Comparison of ENCODE assay signal across 24 mouse cellular contexts in genomic region chr5:89087916-89088315, GRCm38 (mm10).
DNase-seq lines count a peak whose midpoint lies in the region; ATAC-seq and TF ChIP-seq lines count a peak whose summit lies in the region.
"Had no signal": no experiment of that assay in that cellular context is flagged by ENCODE, and none has a peak within 500 bp of the region (broad histone marks: within the 10 kb centered on the region; RNA-seq: fewer than 3 reads in every experiment).

No protein-coding gene starts in this region.

- no peaks in the 10 kb centered on the region for H3K36me3 ChIP-seq in hindbrain, embryonic 16.5 days (ENCODE audit: control insufficient read depth, insufficient read depth, low read length)
- H3K36me3 ChIP-seq in hindbrain, embryonic 10.5 days, result no peaks in the 10 kb centered on the region
- H3K36me3 ChIP-seq: heart, embryonic 13.5 days; midbrain, embryonic 13.5 days; stomach, embryonic 15.5 days had no signal

- H3K4me2 ChIP-seq in hindbrain, embryonic 16.5 days (ENCODE audit: low read length), result no peak overlapping the region
- H3K4me2 ChIP-seq: forebrain, embryonic 13.5 days; heart, embryonic 13.5 days; midbrain, embryonic 13.5 days; stomach, embryonic 15.5 days had no signal

- TF ChIP-seq POLR2A in cortical plate, adult 2 months (IDR thresholded peaks at IDR 0.05; ENCODE audit: extremely low read depth, insufficient read depth, low read length), result no peak

- WGBS in hindbrain, embryonic 16.5 days, result 86% methylated on average over 7 of the region's 7 CpGs
- WGBS in hindbrain, embryonic 10.5 days, result 92% methylated on average over 7 of the region's 7 CpGs

- peak overlapping the region; percentile 44 for H3K27ac ChIP-seq in hindbrain, embryonic 16.5 days (ENCODE audit: low read depth, low read length)
- no peak overlapping the region for H3K27ac ChIP-seq in hindbrain, embryonic 10.5 days
- peak overlapping the region; percentile 18; the same call in 1 of the 2 replicates for H3K27ac ChIP-seq in cortical plate, adult 2 months (ENCODE audit: insufficient read depth, low read length)
- H3K27ac ChIP-seq: forebrain, embryonic 13.5 days; heart, embryonic 13.5 days; kidney, postnatal 0 days; liver, embryonic 14.5 days; macrophage; midbrain, embryonic 13.5 days; stomach, embryonic 15.5 days had no signal

- no peaks in the 10 kb centered on the region for H3K27me3 ChIP-seq in hindbrain, embryonic 16.5 days (replicated peaks; ENCODE audit: control insufficient read depth, insufficient read depth, low read length)
- H3K27me3 ChIP-seq in hindbrain, embryonic 10.5 days (ENCODE audit: insufficient read depth, poor library complexity, severe bottlenecking), result no peaks in the 10 kb centered on the region
- H3K27me3 ChIP-seq: forebrain, embryonic 13.5 days; heart, embryonic 13.5 days; midbrain, embryonic 13.5 days; stomach, embryonic 15.5 days had no signal

- peak; percentile 75 for ATAC-seq in frontal cortex, adult (ENCODE audit: low TSS enrichment)
- ATAC-seq in hindbrain, embryonic 16.5 days, result peak; percentile 32; the same call in 1 of the 2 replicates
- ATAC-seq: CD4-positive, CD25-positive, alpha-beta regulatory T cell, adult 4 months; intestine, embryonic 16.5 days; midbrain, embryonic 13.5 days had no signal

- H3K4me3 ChIP-seq in hindbrain, embryonic 16.5 days (ENCODE audit: low read length), result no peak overlapping the region
- H3K4me3 ChIP-seq in hindbrain, embryonic 10.5 days, result no peak overlapping the region
- H3K4me3 ChIP-seq in cortical plate, adult 2 months (ENCODE audit: insufficient read depth, low read length), result no peak overlapping the region
- H3K4me3 ChIP-seq: erythroblast, embryonic 14.5 days; forebrain, embryonic 13.5 days; heart, embryonic 13.5 days; midbrain, embryonic 13.5 days; stomach, embryonic 15.5 days had no signal

- H3K9ac ChIP-seq in hindbrain, embryonic 16.5 days (ENCODE audit: low read depth, low read length), result no peak overlapping the region
- H3K9ac ChIP-seq: forebrain, embryonic 13.5 days; heart, embryonic 13.5 days; liver, embryonic 14.5 days; midbrain, embryonic 13.5 days; stomach, embryonic 15.5 days had no signal

- no peaks in the 10 kb centered on the region for H3K4me1 ChIP-seq in hindbrain, embryonic 16.5 days (ENCODE audit: control insufficient read depth, insufficient read depth, low read depth, low read length)
- no peaks in the 10 kb centered on the region for H3K4me1 ChIP-seq in hindbrain, embryonic 10.5 days (replicated peaks)
- H3K4me1 ChIP-seq in cortical plate, adult 2 months (ENCODE audit: control insufficient read depth, insufficient read depth, low read length), result peaks cover 5% of the 10 kb centered on the region
- H3K4me1 ChIP-seq: forebrain, embryonic 13.5 days; heart, embryonic 13.5 days; midbrain, embryonic 13.5 days; stomach, embryonic 15.5 days had no signal

- no peaks in the 10 kb centered on the region for H3K9me3 ChIP-seq in hindbrain, embryonic 16.5 days (ENCODE audit: control insufficient read depth, low read length)
- H3K9me3 ChIP-seq in hindbrain, embryonic 10.5 days, result no peaks in the 10 kb centered on the region
- H3K9me3 ChIP-seq: forebrain, embryonic 13.5 days; heart, embryonic 13.5 days; midbrain, embryonic 13.5 days; stomach, embryonic 15.5 days had no signal

- intact Hi-C loops in left cerebral cortex, postnatal 36 days (cut with DNase I), result no loop called here
- intact Hi-C loops in left cerebral cortex, postnatal 14 days (cut with DNase I), result no loop called here

- DNase-seq in frontal cortex, postnatal 10 days (ENCODE audit: low spot score in 2 of 2), result no peak
- DNase-seq in hindbrain, embryonic 10.5 days (ENCODE audit: low spot score), result no peak
- peak; percentile 11 to 19 for DNase-seq in left cerebral cortex, postnatal 36 days (ENCODE audit: low spot score in 2 of 2)
- no peak for DNase-seq in left cerebral cortex, postnatal 14 days (ENCODE audit: low spot score in 2 of 2)
- no peak for DNase-seq in adrenal gland, adult (ENCODE audit: inconsistent age in 2 of 2, low spot score in 1 of 2)
- DNase-seq: adrenal gland, postnatal 25 days; gastrocnemius, adult 2 months; heart, postnatal 14 days; kidney, adult 8-10 months; liver; lung, adult 2 months had no signal

- no peak for TF ChIP-seq CTCF in cortical plate, adult 2 months (IDR thresholded peaks at IDR 0.05; ENCODE audit: extremely low read depth, insufficient read depth, low read length)

Comparison
In these comparisons a context has a peak if more than half of its experiments do, and no peak if none do; other contexts are left out.
1. DNase-seq: peak in left cerebral cortex, postnatal 36 days (2 of 2); none in frontal cortex, postnatal 10 days (0 of 2), hindbrain, embryonic 10.5 days (single experiment), left cerebral cortex, postnatal 14 days (0 of 2) and adrenal gland, adult (0 of 2).